Mouse (Mus musculus) hindbrain, embryonic 11.5 days (tissue): ENCODE data around the gene Rab23. TPM values are rescaled to one million over a fixed set of nuclear protein-coding genes. Genes with fewer than 3 reads are reported as not detected.

Experiments used
- ATAC-seq: fragments of 200-750 bp; cut with Nextera tagmentation; 2 replicates; pipeline ENCODE4 v1.8.0; 2017; ENCODE audit warnings: mild to moderate bottlenecking, moderate TSS enrichment, moderate library complexity; ENCODE audit not compliant: low FRiP score
- DNase-seq: peaks from one replicate; pipeline ENCODE4 v3.0.0-alpha.2; 2015; ENCODE audit warnings: low spot score
- H3K27ac ChIP-seq: fragments of 300-500 bp; sonication (generic); 2 replicates; pipeline ENCODE4 v1.5.1; 2014; ENCODE audit warnings: mild to moderate bottlenecking, low read depth, low read length
- H3K27me3 ChIP-seq: fragments of 300-500 bp; sonication (generic); 2 replicates; pipeline ENCODE4 v1.6.1; 2014; ENCODE audit warnings: mild to moderate bottlenecking, low read length, moderate library complexity, mixed read lengths; ENCODE audit not compliant: control insufficient read depth, insufficient read depth
- H3K36me3 ChIP-seq: fragments of 300-500 bp; sonication (generic); 2 replicates; pipeline ENCODE4 v1.6.1; 2014; ENCODE audit warnings: mild to moderate bottlenecking, low read length, moderate library complexity, mixed read lengths; ENCODE audit not compliant: control insufficient read depth, insufficient read depth
- H3K4me1 ChIP-seq: fragments of 300-500 bp; sonication (generic); replicated peaks from 2 replicates; pipeline ENCODE4 v1.6.1; 2014; ENCODE audit warnings: low read length, mixed read lengths; ENCODE audit not compliant: control insufficient read depth, insufficient read depth
- H3K4me2 ChIP-seq: fragments of 300-500 bp; sonication (generic); replicated peaks from 2 replicates; pipeline ENCODE4 v1.6.1; 2014; ENCODE audit warnings: mild to moderate bottlenecking, low read depth, low read length
- H3K4me3 ChIP-seq: fragments of 300-500 bp; sonication (generic); 2 replicates; pipeline ENCODE4 v1.5.1; 2014; ENCODE audit warnings: low read depth, low read length
- H3K9ac ChIP-seq: fragments of 300-500 bp; sonication (generic); 2 replicates; pipeline ENCODE4 v1.6.1; 2014; ENCODE audit warnings: low read depth, low read length
- H3K9me3 ChIP-seq: fragments of 300-500 bp; sonication (generic); 2 replicates; pipeline ENCODE4 v1.6.1; 2016; ENCODE audit warnings: low read length; ENCODE audit not compliant: control insufficient read depth
- WGBS: fragments of 180-500 bp; shearing (Covaris S2); extraction: QIAGEN DNeasy Blood & Tissue Kit; methylation state at CpG from one replicate; pipeline ENCODE4 v1.1.7; 2014; 5-methylcytosine and 5-hydroxymethylcytosine counted together
- polyA plus RNA-seq: library from polyadenylated mRNA; unstranded; fragments of >200 nt; fragmentation: Nextera tagmentation; extraction: Ambion mirVana; gene quantifications from 2 replicates; pipeline ENCODE4 v1.2.1, GENCODE M21; 2014

The Rab23 gene
- polyA plus RNA-seq, 1 experiment from 2014 or later = 23.2 TPM

DNA sequence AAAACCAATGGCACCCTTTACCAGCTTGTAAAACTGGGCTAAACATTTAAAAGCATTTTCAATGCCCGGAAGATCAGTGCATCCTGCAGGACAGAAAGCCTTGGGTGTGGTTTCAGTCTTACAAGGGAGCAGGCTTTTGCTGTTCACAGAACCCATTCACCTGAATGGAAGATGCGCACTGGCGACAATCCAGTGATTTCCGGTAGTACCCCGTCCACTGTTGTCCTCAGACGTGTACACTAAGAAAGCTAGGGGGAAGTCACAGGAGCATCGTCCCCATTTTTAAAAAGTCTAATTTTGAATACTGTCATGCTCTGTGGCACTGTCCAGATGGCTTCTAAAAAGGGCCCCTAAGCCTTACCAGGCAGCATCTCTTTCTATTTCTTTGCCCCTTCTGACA, 36.1 kb downstream of the Rab23 start:
- no peaks in the 10 kb centered on the region for H3K36me3 ChIP-seq
- H3K27ac ChIP-seq = no peak overlapping the region
- no peak for DNase-seq
- 90% methylated on average over 7 of the region's 7 CpGs for WGBS
- no peaks in the 10 kb centered on the region for H3K9me3 ChIP-seq
- no peak overlapping the region for H3K4me2 ChIP-seq
- no peak overlapping the region for H3K9ac ChIP-seq
- H3K4me3 ChIP-seq = no peak overlapping the region
- ATAC-seq = no peak
- H3K27me3 ChIP-seq = no peaks in the 10 kb centered on the region
- no peaks in the 10 kb centered on the region; the same call in 1 of the 2 replicates for H3K4me1 ChIP-seq

DNA sequence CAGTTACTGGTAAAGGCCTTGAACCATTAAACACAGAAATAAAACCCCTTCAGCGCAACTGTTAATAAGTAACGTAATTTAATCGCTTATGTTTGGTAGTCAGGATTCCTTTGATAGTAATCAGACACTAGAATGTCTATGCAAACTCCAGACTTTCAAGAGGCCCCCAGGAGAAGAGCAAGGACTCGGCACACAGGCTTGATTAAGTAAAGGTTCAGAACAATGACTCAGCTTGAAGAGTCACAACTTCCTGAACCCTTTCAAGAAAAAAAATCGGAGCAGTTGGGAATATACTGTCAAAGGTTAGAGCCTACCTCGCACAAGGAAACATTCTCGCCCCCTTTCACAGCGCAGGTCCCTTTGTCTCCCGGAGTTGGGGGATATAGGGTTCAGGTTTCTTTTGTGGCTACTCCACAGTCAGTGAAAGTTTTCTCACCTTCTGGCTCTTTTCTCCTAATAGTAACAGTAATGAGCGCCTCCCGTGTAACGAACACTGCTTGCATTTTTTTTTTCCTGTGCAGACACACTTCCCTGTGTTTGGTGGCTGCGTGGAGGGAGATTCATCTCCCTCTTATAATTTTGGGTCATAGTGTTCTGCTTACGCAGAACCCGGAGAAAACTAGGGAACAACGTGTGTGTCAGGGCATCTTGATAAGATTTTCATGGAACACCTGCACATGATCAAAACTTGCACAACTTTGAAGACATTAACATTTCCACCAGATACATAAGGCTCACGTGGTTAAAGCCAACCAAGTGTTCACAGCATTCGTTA, 36.8 kb downstream of the Rab23 start:
- no peaks in the 10 kb centered on the region for H3K27me3 ChIP-seq
- peak overlapping the region; percentile 60; the same call in 1 of the 2 replicates for H3K4me3 ChIP-seq
- H3K4me2 ChIP-seq = peak overlapping the region; percentile 96
- DNase-seq = no peak
- 35% methylated on average over 18 of the region's 18 CpGs for WGBS
- no peak for ATAC-seq
- no peaks in the 10 kb centered on the region; the same call in 1 of the 2 replicates for H3K4me1 ChIP-seq
- H3K9ac ChIP-seq = no peak overlapping the region
- no peaks in the 10 kb centered on the region for H3K36me3 ChIP-seq
- H3K27ac ChIP-seq = no peak overlapping the region
- no peaks in the 10 kb centered on the region for H3K9me3 ChIP-seq

DNA sequence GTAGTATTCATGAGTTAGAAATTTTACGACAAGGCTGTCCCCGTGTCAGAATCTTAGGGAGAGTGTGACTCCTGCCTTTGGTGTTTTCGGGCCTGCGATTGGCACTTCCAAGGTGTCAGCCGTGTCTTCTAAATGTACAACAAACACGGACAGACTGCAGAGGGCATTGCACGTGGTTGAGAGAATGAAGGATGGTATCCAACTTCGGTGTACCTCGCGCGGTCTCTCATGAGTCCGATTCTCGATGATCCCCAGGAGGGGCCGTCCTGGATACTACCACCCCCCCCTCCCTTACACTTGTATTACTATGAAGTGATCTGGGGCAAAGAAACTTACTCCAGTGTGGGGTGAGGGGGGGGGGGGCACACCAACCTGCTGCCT, 37.3 kb downstream of the Rab23 start:
- Histone ChIP-seq H3K9me3 (no peaks in the 10 kb centered on the region), H3K27me3 (no peaks in the 10 kb centered on the region), H3K27ac (no peak overlapping the region), H3K9ac (peak overlapping the region; percentile 85; the same call in 1 of the 2 replicates), H3K36me3 (no peaks in the 10 kb centered on the region), H3K4me1 (no peaks in the 10 kb centered on the region; the same call in 1 of the 2 replicates), H3K4me2 (peak overlapping the region; percentile 96), H3K4me3 (peak overlapping the region; percentile 60)
- ATAC-seq = peak; percentile 65
- WGBS = 11% methylated on average over 14 of the region's 14 CpGs
- DNase-seq = peak; percentile 50

DNA sequence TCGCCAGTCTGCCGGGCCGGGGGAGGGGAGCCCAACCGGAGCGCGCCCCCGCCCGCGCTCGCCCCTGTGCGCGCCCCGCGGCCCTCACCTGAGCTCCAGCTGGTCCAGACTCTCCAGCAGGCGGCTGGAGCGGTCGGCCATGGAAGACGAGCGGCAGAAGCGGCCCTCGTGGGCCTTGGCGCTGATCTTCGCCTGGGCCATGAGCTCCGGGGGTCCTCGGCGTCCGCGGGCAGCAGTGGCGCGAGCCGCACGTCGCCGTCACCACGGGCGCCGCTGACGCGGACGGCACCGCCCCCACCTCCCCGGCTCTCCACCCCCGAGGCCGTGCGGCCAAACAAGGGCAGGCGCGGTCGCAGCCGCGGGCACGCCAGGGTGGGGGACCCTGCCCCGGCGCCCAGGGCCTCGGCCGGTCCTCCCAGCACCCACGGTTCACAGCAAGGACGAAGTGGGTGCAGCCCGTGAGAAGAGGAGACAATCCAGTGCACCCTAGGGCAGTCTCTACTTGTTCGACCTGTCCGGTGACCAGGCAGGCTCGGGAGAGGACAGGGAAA, 37.9 kb downstream of the Rab23 start, which contains the start of gene Bag2:
TSS of gene Bag2 (minus strand) at position 305 of the 551 bp plus-strand sequence.
- DNase-seq (peak; percentile 77), ATAC-seq (peak; percentile 88)
- H3K36me3 ChIP-seq = no peaks in the 10 kb centered on the region
- H3K4me2 ChIP-seq = peak within 1 kb of the TSS; percentile 96
- no peaks in the 10 kb centered on the region for H3K9me3 ChIP-seq
- peak within 1 kb of the TSS; percentile 60 for H3K4me3 ChIP-seq
- no peaks in the 10 kb centered on the region; the same call in 1 of the 2 replicates for H3K4me1 ChIP-seq
- H3K27ac ChIP-seq = peak within 1 kb of the TSS; percentile 30; the same call in 1 of the 2 replicates
- no peaks in the 10 kb centered on the region for H3K27me3 ChIP-seq
- peak within 1 kb of the TSS; percentile 85 for H3K9ac ChIP-seq
- under 1% methylated on average over 60 of the region's 61 CpGs for WGBS

DNA sequence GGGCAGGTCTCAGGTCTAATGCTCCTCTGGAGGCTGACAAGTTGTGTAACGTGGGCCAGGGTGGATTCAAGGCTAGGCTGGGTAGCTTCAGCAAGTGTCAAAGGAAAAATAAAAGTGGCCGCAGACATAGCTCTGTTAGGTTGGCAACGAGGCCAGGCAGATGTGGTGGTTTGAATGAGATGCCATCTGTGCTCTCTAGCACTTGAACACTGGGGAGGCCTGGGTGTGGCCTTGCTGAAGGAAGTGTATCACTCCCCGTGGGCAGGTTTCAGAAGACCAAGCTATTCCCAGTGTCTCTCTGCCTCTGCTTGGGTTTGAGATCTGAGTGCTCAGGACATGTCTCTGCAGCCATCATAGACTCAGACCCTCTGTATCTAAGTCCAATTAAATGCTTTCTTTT, 38.8 kb downstream of the Rab23 start:
- H3K9me3 ChIP-seq = no peaks in the 10 kb centered on the region
- no peak for ATAC-seq
- H3K4me2 ChIP-seq = no peak overlapping the region
- DNase-seq = no peak
- H3K36me3 ChIP-seq = no peaks in the 10 kb centered on the region
- H3K27me3 ChIP-seq = no peaks in the 10 kb centered on the region
- H3K4me1 ChIP-seq = no peaks in the 10 kb centered on the region; the same call in 1 of the 2 replicates
- WGBS = 72% methylated on average over 4 of the region's 4 CpGs
- no peak overlapping the region for H3K9ac ChIP-seq
- H3K27ac ChIP-seq = no peak overlapping the region
- no peak overlapping the region for H3K4me3 ChIP-seq

DNA sequence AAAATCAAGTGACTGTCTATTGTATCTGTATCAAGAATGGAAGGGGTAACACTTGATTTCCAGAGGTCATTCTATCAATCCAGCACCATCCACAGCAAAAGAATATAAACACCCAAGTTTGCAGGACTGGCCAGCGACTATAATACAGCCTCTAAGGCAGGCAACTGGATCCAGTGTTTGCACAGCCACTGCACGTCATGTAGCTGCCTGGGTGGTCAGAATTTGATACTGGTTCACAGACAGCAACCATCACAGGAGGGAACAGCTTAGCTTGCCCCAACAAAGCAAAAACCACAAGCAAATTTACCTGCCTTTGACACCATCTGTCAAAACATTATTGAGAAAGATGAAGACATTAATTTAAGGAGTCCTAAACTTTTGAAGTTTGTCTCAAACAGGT, 44.1 kb downstream of the Rab23 start:
- no peak overlapping the region for H3K4me2 ChIP-seq
- no peaks in the 10 kb centered on the region for H3K27me3 ChIP-seq
- no peak overlapping the region for H3K27ac ChIP-seq
- ATAC-seq = no peak
- no peaks in the 10 kb centered on the region for H3K36me3 ChIP-seq
- H3K9ac ChIP-seq = no peak overlapping the region
- no peaks in the 10 kb centered on the region for H3K4me1 ChIP-seq
- H3K9me3 ChIP-seq = no peaks in the 10 kb centered on the region
- 49% methylated on average over 2 of the region's 2 CpGs for WGBS
- H3K4me3 ChIP-seq = no peak overlapping the region
- no peak for DNase-seq

DNA sequence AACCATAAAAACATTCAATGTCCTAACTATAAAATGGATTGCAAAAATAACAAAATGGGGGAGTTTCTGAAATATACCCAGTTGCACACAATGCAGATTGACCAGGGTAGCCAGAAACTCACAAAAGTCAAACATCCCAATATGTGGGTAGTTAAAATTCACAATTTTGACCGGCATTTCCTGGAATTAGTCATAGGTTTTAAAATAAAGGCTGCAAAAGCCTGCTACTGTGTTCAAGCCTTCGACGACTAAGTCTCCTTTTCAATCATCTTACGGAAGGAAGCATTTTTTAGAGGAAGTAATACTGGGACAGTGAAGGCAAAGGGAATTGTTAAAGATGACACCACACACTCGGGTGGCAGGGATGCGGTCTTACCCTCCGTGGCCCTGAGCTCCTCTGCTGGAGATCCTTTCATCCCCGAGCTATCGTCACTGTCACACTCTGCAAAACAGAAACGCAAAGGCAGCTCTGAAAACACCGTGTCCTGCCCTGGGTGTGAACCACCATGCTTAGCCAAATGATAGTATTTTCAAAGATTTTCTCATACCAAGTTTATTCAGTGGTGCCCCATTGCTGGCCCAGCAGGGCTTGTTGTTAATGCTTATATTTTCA, 45.9 kb downstream of the Rab23 start:
- Histone ChIP-seq H3K4me1 (no peaks in the 10 kb centered on the region), H3K27ac (no peak overlapping the region), H3K27me3 (no peaks in the 10 kb centered on the region), H3K36me3 (no peaks in the 10 kb centered on the region), H3K4me3 (no peak overlapping the region), H3K9me3 (no peaks in the 10 kb centered on the region), H3K9ac (no peak overlapping the region), H3K4me2 (no peak overlapping the region)
- WGBS = 83% methylated on average over 11 of the region's 11 CpGs
- DNase-seq (no peak), ATAC-seq (no peak)

DNA sequence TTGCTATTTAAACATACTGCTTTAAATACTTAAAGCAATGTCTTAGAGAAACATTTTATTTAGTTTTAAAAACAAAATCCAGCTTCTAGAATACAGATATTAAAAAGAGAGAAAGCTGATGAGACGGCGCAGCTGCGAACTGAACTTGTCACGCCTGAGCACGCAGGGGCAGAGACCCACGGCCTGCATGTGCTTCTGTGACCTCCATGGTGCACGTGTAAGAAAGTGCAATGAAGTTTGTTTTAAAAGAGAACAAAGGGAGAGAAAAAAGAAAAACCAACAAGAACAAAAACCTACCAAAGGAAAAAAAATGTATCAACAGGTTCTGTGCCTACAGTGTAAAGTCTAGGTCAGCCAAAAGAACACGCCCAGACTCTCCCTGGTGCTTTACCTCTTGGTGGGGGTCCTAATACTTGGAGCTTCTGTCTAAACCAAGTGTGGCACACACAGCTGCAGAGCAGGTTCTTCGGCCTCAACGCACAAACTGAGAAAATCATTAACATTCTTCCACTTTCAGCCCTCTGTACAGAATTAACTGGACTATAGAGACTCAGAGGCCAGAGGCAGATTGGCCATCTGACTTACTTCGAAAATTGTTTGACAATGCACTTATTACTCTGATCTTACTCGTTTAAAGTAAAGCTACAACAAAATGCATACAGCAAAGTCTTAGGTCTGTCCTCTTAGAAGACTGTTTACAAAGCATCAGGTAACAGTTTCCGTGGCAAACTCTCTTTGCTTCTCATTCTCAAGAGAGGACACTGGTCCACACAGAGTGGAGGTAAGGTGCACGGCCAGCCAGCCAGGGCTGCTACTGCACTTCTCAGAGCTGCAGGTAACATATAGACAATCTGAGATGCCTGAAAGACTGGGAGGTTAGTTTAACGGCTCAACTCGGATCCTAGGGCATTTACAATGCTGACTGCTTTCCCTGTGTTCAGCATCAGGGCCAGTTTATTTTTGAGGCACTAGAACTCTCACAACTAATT, 47.1 kb downstream of the Rab23 start:
- H3K27me3 ChIP-seq = no peaks in the 10 kb centered on the region
- H3K36me3 ChIP-seq = no peaks in the 10 kb centered on the region
- WGBS = 74% methylated on average over 16 of the region's 16 CpGs
- DNase-seq = no peak
- no peak overlapping the region for H3K4me2 ChIP-seq
- H3K9me3 ChIP-seq = no peaks in the 10 kb centered on the region
- no peak overlapping the region for H3K9ac ChIP-seq
- ATAC-seq = no peak
- no peaks in the 10 kb centered on the region for H3K4me1 ChIP-seq
- no peak overlapping the region for H3K4me3 ChIP-seq
- H3K27ac ChIP-seq = no peak overlapping the region
